Mouse (Mus musculus): ENCODE measurements around the gene Rab3d. TPM values are rescaled to one million over a fixed set of nuclear protein-coding genes. Genes with fewer than 3 reads are reported as not detected.
A peak's percentile ranks its signal among the peaks of the same experiment; 100 is the strongest.

Rab3d gene
- polyA plus RNA-seq, 1 experiment: 7.8 TPM

- Histone ChIP-seq H3K36me3 (ENCODE audit: control insufficient read depth, insufficient read depth, low read length, poor library complexity, severe bottlenecking) (no peaks in the 10 kb centered on the region), H3K9me3 (replicated peaks; ENCODE audit: control insufficient read depth, insufficient read depth, low read length, poor library complexity, severe bottlenecking) (no peaks in the 10 kb centered on the region), H3K4me3 (ENCODE audit: low read depth, low read length) (peak within 1 kb of the TSS; percentile 58), H3K27me3 (ENCODE audit: control insufficient read depth, insufficient read depth, low read length, poor library complexity, severe bottlenecking) (no peaks in the 10 kb centered on the region), H3K4me1 (ENCODE audit: control insufficient read depth, insufficient read depth, low read length) (no peaks in the 10 kb centered on the region), H3K27ac (ENCODE audit: insufficient read depth, low read length) (no peak within 1 kb of the TSS), H3K9ac (ENCODE audit: low read depth, poor library complexity, severe bottlenecking) (peak within 1 kb of the TSS; percentile 58)
- TF ChIP-seq CTCF (IDR thresholded peaks at IDR 0.05; ENCODE audit: low read depth, low read length): no peak
- no peak for TF ChIP-seq EP300 (IDR thresholded peaks at IDR 0.05; ENCODE audit: insufficient read depth, low read depth, low read length)
Measured at GRCm38 (mm10) chr9:21936692-21937570, 18.9 kb upstream of the Rab3d start, which contains the start of gene Plppr2. Gene Plppr2 (plus strand): TSS chr9:21937033.

- Histone ChIP-seq H3K27me3 (ENCODE audit: control insufficient read depth, insufficient read depth, low read length, poor library complexity, severe bottlenecking) (no peaks in the 10 kb centered on the region), H3K4me3 (ENCODE audit: low read depth, low read length) (no peak overlapping the region), H3K4me1 (ENCODE audit: control insufficient read depth, insufficient read depth, low read length) (no peaks in the 10 kb centered on the region), H3K9ac (ENCODE audit: low read depth, poor library complexity, severe bottlenecking) (no peak overlapping the region), H3K27ac (ENCODE audit: insufficient read depth, low read length) (no peak overlapping the region), H3K36me3 (ENCODE audit: control insufficient read depth, insufficient read depth, low read length, poor library complexity, severe bottlenecking) (no peaks in the 10 kb centered on the region), H3K9me3 (replicated peaks; ENCODE audit: control insufficient read depth, insufficient read depth, low read length, poor library complexity, severe bottlenecking) (no peaks in the 10 kb centered on the region)
- TF ChIP-seq EP300 (IDR thresholded peaks at IDR 0.05; ENCODE audit: insufficient read depth, low read depth, low read length) (no peak), CTCF (IDR thresholded peaks at IDR 0.05; ENCODE audit: low read depth, low read length) (no peak), POLR2A (IDR thresholded peaks at IDR 0.05; ENCODE audit: insufficient read depth, low read length) (no peak)
Measured at GRCm38 (mm10) chr9:21935466-21936131, 17.6 kb upstream of the Rab3d start.

GRCm38 (mm10) chr9:21934021-21934420 is 16.0 kb upstream of the Rab3d start:
- Histone ChIP-seq H3K9me3 (replicated peaks; ENCODE audit: control insufficient read depth, insufficient read depth, low read length, poor library complexity, severe bottlenecking) (no peaks in the 10 kb centered on the region), H3K4me1 (ENCODE audit: control insufficient read depth, insufficient read depth, low read length) (no peaks in the 10 kb centered on the region), H3K36me3 (ENCODE audit: control insufficient read depth, insufficient read depth, low read length, poor library complexity, severe bottlenecking) (no peaks in the 10 kb centered on the region), H3K9ac (ENCODE audit: low read depth, poor library complexity, severe bottlenecking) (no peak overlapping the region), H3K27ac (ENCODE audit: insufficient read depth, low read length) (no peak overlapping the region), H3K4me3 (ENCODE audit: low read depth, low read length) (no peak overlapping the region), H3K27me3 (ENCODE audit: control insufficient read depth, insufficient read depth, low read length, poor library complexity, severe bottlenecking) (no peaks in the 10 kb centered on the region)
- TF ChIP-seq EP300 (IDR thresholded peaks at IDR 0.05; ENCODE audit: insufficient read depth, low read depth, low read length) (no peak), POLR2A (IDR thresholded peaks at IDR 0.05; ENCODE audit: insufficient read depth, low read length) (no peak), CTCF (IDR thresholded peaks at IDR 0.05; ENCODE audit: low read depth, low read length) (no peak)

- Histone ChIP-seq H3K27ac (ENCODE audit: insufficient read depth, low read length) (no peak overlapping the region), H3K4me1 (ENCODE audit: control insufficient read depth, insufficient read depth, low read length) (no peaks in the 10 kb centered on the region), H3K36me3 (ENCODE audit: control insufficient read depth, insufficient read depth, low read length, poor library complexity, severe bottlenecking) (no peaks in the 10 kb centered on the region), H3K4me3 (ENCODE audit: low read depth, low read length) (no peak overlapping the region; the same call in 1 of the 2 replicates), H3K27me3 (ENCODE audit: control insufficient read depth, insufficient read depth, low read length, poor library complexity, severe bottlenecking) (no peaks in the 10 kb centered on the region), H3K9me3 (replicated peaks; ENCODE audit: control insufficient read depth, insufficient read depth, low read length, poor library complexity, severe bottlenecking) (no peaks in the 10 kb centered on the region), H3K9ac (ENCODE audit: low read depth, poor library complexity, severe bottlenecking) (peak overlapping the region; percentile 9; the same call in 1 of the 2 replicates)
- no peak for TF ChIP-seq POLR2A (IDR thresholded peaks at IDR 0.05; ENCODE audit: insufficient read depth, low read length)
- no peak for TF ChIP-seq CTCF (IDR thresholded peaks at IDR 0.05; ENCODE audit: low read depth, low read length)
- no peak for TF ChIP-seq EP300 (IDR thresholded peaks at IDR 0.05; ENCODE audit: insufficient read depth, low read depth, low read length)
Measured at GRCm38 (mm10) chr9:21932445-21933137, 14.6 kb upstream of the Rab3d start.

GRCm38 (mm10) chr9:21932006-21932405 is 14.0 kb upstream of the Rab3d start:
- no peaks in the 10 kb centered on the region for H3K36me3 ChIP-seq (ENCODE audit: control insufficient read depth, insufficient read depth, low read length, poor library complexity, severe bottlenecking)
- TF ChIP-seq EP300 (IDR thresholded peaks at IDR 0.05; ENCODE audit: insufficient read depth, low read depth, low read length) (no peak), POLR2A (IDR thresholded peaks at IDR 0.05; ENCODE audit: insufficient read depth, low read length) (no peak), CTCF (IDR thresholded peaks at IDR 0.05; ENCODE audit: low read depth, low read length) (no peak)
- H3K27me3 ChIP-seq (ENCODE audit: control insufficient read depth, insufficient read depth, low read length, poor library complexity, severe bottlenecking): no peaks in the 10 kb centered on the region
- H3K9me3 ChIP-seq (replicated peaks; ENCODE audit: control insufficient read depth, insufficient read depth, low read length, poor library complexity, severe bottlenecking): no peaks in the 10 kb centered on the region
- no peak overlapping the region for H3K9ac ChIP-seq (ENCODE audit: low read depth, poor library complexity, severe bottlenecking)
- no peak overlapping the region for H3K27ac ChIP-seq (ENCODE audit: insufficient read depth, low read length)
- H3K4me1 ChIP-seq (ENCODE audit: control insufficient read depth, insufficient read depth, low read length): no peaks in the 10 kb centered on the region
- no peak overlapping the region for H3K4me3 ChIP-seq (ENCODE audit: low read depth, low read length)
